Mouse (Mus musculus): Measurements from ENCODE around the gene Mpp6.

Gene Mpp6

GRCm38 (mm10) chr6:50231288-50231687, 121.2 kb downstream of the Mpp6 start:
- DNase-seq = no peak

GRCm38 (mm10) chr6:50232984-50233383, 122.9 kb downstream of the Mpp6 start:
- DNase-seq = no peak

GRCm38 (mm10) chr6:50237963-50238362, 127.9 kb downstream of the Mpp6 start:
- DNase-seq = no peak

- no peak for DNase-seq
Measured at GRCm38 (mm10) chr6:50239902-50240301, 129.9 kb downstream of the Mpp6 start.

- no peak for DNase-seq
Measured at GRCm38 (mm10) chr6:50240437-50240836, 130.4 kb downstream of the Mpp6 start.

- no peak for DNase-seq
Measured at GRCm38 (mm10) chr6:50244126-50244525, 134.1 kb downstream of the Mpp6 start.

- DNase-seq = no peak
Measured at GRCm38 (mm10) chr6:50244967-50245366, 134.9 kb downstream of the Mpp6 start.

- DNase-seq = no peak
Measured at GRCm38 (mm10) chr6:50247356-50247755, 137.3 kb downstream of the Mpp6 start.

GRCm38 (mm10) chr6:50247791-50248190, 137.8 kb downstream of the Mpp6 start:
- no peak for DNase-seq
